Mouse (Mus musculus) limb, embryonic 14.5 days (tissue): ENCODE measurements at regions not wholly inside any gene's neighbourhood (a gene's known extent, or its start where the extent isn't known, plus 50 kb on each side); places are given as distances from the start of the nearest gene placed in this dataset.

ENCODE experiments used
- ATAC-seq: fragments of 200-750 bp; cut with Nextera tagmentation; 2 replicates; pipeline ENCODE4 v1.8.0; 2017; ENCODE audit warnings: low read depth, moderate number of reproducible peaks, moderate TSS enrichment; ENCODE audit not compliant: low FRiP score
- DNase-seq: peaks from one replicate; pipeline ENCODE4 v3.0.0-alpha.2; 2015; ENCODE audit warnings: low spot score
- H3K27ac ChIP-seq: fragments of 300-500 bp; sonication (generic); replicated peaks from 2 replicates; pipeline ENCODE4 v1.5.1; 2014; ENCODE audit warnings: low read depth, mild to moderate bottlenecking, low read length, moderate library complexity, mixed read lengths
- H3K27me3 ChIP-seq: fragments of 300-500 bp; sonication (generic); 2 replicates; pipeline ENCODE4 v1.6.1; 2014; ENCODE audit warnings: low read length, mixed read lengths; ENCODE audit not compliant: control insufficient read depth, insufficient read depth
- H3K36me3 ChIP-seq: fragments of 300-500 bp; sonication (generic); 2 replicates; pipeline ENCODE4 v1.6.1; 2014; ENCODE audit warnings: mild to moderate bottlenecking, low read length, moderate library complexity, mixed read lengths; ENCODE audit not compliant: control insufficient read depth, insufficient read depth
- H3K4me1 ChIP-seq: fragments of 300-500 bp; sonication (generic); 2 replicates; pipeline ENCODE4 v1.6.1; 2014; ENCODE audit warnings: antibody characterized with exemption, low read length, mixed read lengths; ENCODE audit not compliant: control insufficient read depth, insufficient read depth
- H3K4me2 ChIP-seq: fragments of 300-500 bp; sonication (generic); replicated peaks from 2 replicates; pipeline ENCODE4 v1.6.1; 2014; ENCODE audit warnings: low read depth, mild to moderate bottlenecking, low read length, moderate library complexity; ENCODE audit not compliant: severe bottlenecking
- H3K4me3 ChIP-seq: fragments of 300-500 bp; sonication (generic); replicated peaks from 2 replicates; pipeline ENCODE4 v1.5.1; 2014; ENCODE audit warnings: low read length
- H3K9ac ChIP-seq: fragments of 300-500 bp; sonication (generic); 2 replicates; pipeline ENCODE4 v1.6.1; 2014; ENCODE audit warnings: mild to moderate bottlenecking, low read depth, low read length, moderate library complexity; ENCODE audit not compliant: severe bottlenecking
- H3K9me3 ChIP-seq: fragments of 300-500 bp; sonication (generic); 2 replicates; pipeline ENCODE4 v1.6.1; 2016; ENCODE audit warnings: low read length; ENCODE audit not compliant: control insufficient read depth
- POLR2A ChIP-seq: fragments of 200-500 bp; IDR thresholded peaks from 2 replicates; pipeline ENCODE4 v1.8.0; 2012; ENCODE audit warnings: inconsistent platforms, mild to moderate bottlenecking, moderate library complexity, borderline replicate concordance; ENCODE audit not compliant: insufficient read depth, insufficient read length; ENCODE audit errors: extremely low read depth
- WGBS: fragments of 180-500 bp; shearing (Covaris S2); extraction: QIAGEN DNeasy Blood & Tissue Kit; methylation state at CpG from one replicate; pipeline ENCODE4 v1.1.7; 2014; 5-methylcytosine and 5-hydroxymethylcytosine counted together

DNA sequence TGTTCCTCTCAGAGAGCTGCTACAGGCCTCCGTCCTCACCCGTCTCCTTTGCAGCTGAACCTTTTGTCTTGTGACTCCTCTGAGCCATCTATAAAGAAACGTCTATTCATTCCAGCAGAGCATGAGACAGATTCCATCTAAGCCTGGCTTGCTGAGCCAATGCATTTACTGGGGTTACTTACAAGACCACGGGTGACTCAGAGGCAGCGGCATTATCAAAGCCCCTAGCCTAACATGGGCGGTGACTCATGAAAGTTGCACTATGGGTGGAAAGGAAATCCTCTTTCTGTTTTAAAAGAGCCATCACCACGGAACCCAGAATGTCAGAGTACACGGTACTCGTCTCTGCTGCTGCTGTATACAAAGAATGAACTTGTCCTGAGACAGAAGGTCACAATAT lies 62.8 kb upstream of the Rbms3 start:
- H3K9ac ChIP-seq: no peak overlapping the region
- H3K36me3 ChIP-seq: no peaks in the 10 kb centered on the region
- no peaks in the 10 kb centered on the region for H3K27me3 ChIP-seq
- no peak overlapping the region for H3K4me3 ChIP-seq
- ATAC-seq (no peak), DNase-seq (no peak)
- H3K9me3 ChIP-seq: no peaks in the 10 kb centered on the region
- no peak overlapping the region for H3K27ac ChIP-seq
- 84% methylated on average over 9 of the region's 9 CpGs for WGBS
- no peak for TF ChIP-seq POLR2A
- no peak overlapping the region for H3K4me2 ChIP-seq
- no peaks in the 10 kb centered on the region for H3K4me1 ChIP-seq

DNA sequence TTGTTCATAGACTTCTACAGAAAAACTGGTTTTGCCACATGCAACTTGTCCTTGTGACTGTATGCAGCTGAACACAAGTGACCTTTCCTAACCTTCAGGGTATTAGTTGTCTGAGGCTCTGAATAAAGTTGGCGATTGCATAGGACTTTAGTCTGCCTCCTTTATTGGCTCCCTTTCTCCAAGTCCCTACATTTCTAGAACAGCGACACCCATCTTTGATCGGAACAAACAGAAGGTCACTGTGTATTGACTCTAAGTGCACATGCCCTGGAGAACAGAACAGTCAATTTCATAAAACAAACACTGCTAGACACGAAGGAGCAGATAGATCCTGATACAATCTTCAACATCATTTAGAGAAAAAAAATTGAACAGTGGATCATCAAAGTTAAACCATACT lies 60.2 kb upstream of the Rbms3 start:
- DNase-seq: no peak
- WGBS: 86% methylated on average over 4 of the region's 4 CpGs
- no peaks in the 10 kb centered on the region for H3K27me3 ChIP-seq
- no peaks in the 10 kb centered on the region for H3K36me3 ChIP-seq
- H3K9me3 ChIP-seq: no peaks in the 10 kb centered on the region
- H3K4me3 ChIP-seq: no peak overlapping the region
- TF ChIP-seq POLR2A: no peak
- no peak overlapping the region for H3K27ac ChIP-seq
- ATAC-seq: no peak
- no peak overlapping the region for H3K9ac ChIP-seq
- H3K4me2 ChIP-seq: no peak overlapping the region
- no peaks in the 10 kb centered on the region for H3K4me1 ChIP-seq
